29 mouse cellular contexts compared by ENCODE assay signal in the genomic region with DNA sequence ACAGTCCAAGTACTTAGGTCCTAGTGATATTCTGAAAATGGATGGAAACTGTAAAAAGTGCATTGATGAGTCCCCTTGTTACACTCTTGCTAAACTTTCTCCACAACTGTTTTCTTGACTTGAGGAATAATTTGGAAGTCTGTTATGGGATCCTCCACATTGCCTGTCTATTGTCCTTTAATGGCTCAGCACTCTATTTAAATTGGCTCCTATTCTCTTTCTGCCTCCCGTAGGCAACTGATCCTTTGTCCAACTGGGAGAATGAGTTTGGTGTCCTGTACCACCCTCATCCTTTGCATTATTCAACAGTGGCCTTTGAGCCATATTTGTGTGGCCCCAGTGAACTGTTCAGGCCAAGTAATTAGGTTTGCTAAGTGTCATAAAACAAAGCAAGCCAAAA.
A peak's percentile ranks its signal among the peaks of the same experiment; 100 is the strongest.
DNase-seq lines count a peak whose midpoint lies in the region; TF ChIP-seq lines count a peak whose summit lies in the region.
"Had no signal": no experiment of that assay in that cellular context is flagged by ENCODE, and none has a peak within 500 bp of the region (broad histone marks: within the 10 kb centered on the region; RNA-seq: fewer than 3 reads in every experiment).

No protein-coding gene starts in this region.

- H3K4me3 ChIP-seq in heart, embryonic 10.5 days, result no peak overlapping the region
- H3K4me3 ChIP-seq in ES-E14 (ENCODE audit: insufficient read depth in 1 of 2, low read depth in 1 of 2, low read length in 2 of 2, poor library complexity in 1 of 2, severe bottlenecking in 1 of 2), result no peak overlapping the region
- no peak overlapping the region for H3K4me3 ChIP-seq in limb, embryonic 10.5 days
- H3K4me3 ChIP-seq: embryonic facial prominence, embryonic 10.5 days; embryonic facial prominence, embryonic 13.5 days; erythroblast, embryonic 14.5 days; forebrain, embryonic 12.5 days; forebrain, embryonic 15.5 days; heart, adult 2 months; heart, embryonic 12.5 days; heart, embryonic 15.5 days had no signal

- peak; percentile 17 for DNase-seq in heart, embryonic 10.5 days (ENCODE audit: low spot score)
- no peak for DNase-seq in heart, adult 9 months (ENCODE audit: low spot score in 2 of 2)
- peak; percentile 43 for DNase-seq in ES-E14 (ENCODE audit: low read depth, low spot score)
- DNase-seq in limb, embryonic 10.5 days (ENCODE audit: low spot score), result no peak
- DNase-seq in spleen, adult 12 weeks (ENCODE audit: low spot score), result no peak
- DNase-seq in Muller cell, postnatal 12 days (ENCODE audit: inconsistent ontology term), result no peak
- DNase-seq: adrenal gland, adult 8-10 months; adrenal gland, postnatal 25 days; B cell, adult 2 months; cerebellum, adult 11-12 months; cerebellum, adult 8-10 months; cerebellum, postnatal 10 days; cerebellum, postnatal 36 days; embryo, embryonic 11 days; gastrocnemius, postnatal 25 days; heart, adult 2 months; heart, postnatal 14 days; heart, postnatal 4 days had no signal

- 76% methylated on average over 1 of the region's 1 CpGs for WGBS in heart, embryonic 10.5 days
- WGBS in limb, embryonic 10.5 days, result 57% methylated on average over 1 of the region's 1 CpGs

- H3K27me3 ChIP-seq in heart, embryonic 10.5 days (ENCODE audit: insufficient read depth, poor library complexity, severe bottlenecking), result no peaks in the 10 kb centered on the region
- peaks cover 20% of the 10 kb centered on the region; the same call in 1 of the 2 replicates for H3K27me3 ChIP-seq in limb, embryonic 10.5 days (ENCODE audit: low read depth, poor library complexity, severe bottlenecking)
- H3K27me3 ChIP-seq: CH12.LX; embryonic facial prominence, embryonic 13.5 days; heart, embryonic 12.5 days; heart, embryonic 15.5 days; Patski had no signal

- in situ Hi-C loops in ES-E14 (cut with MboI; ENCODE audit: low sequenced_read_pairs in 2 of 2, unreplicated experiment in 2 of 2), result no loop called here

- no peaks in the 10 kb centered on the region for H3K9me3 ChIP-seq in heart, embryonic 10.5 days
- H3K9me3 ChIP-seq in ES-E14 (ENCODE audit: control insufficient read depth, insufficient read depth, low read depth, low read length), result no peaks in the 10 kb centered on the region
- no peaks in the 10 kb centered on the region for H3K9me3 ChIP-seq in limb, embryonic 10.5 days (replicated peaks)
- H3K9me3 ChIP-seq: embryonic facial prominence, embryonic 10.5 days; embryonic facial prominence, embryonic 13.5 days; forebrain, embryonic 12.5 days; forebrain, embryonic 15.5 days; heart, embryonic 12.5 days; heart, embryonic 15.5 days had no signal

- H3K4me1 ChIP-seq in heart, embryonic 10.5 days, result no peaks in the 10 kb centered on the region
- H3K4me1 ChIP-seq in ES-E14 (ENCODE audit: control insufficient read depth in 2 of 2, insufficient read depth in 2 of 2, low read length in 2 of 2, poor library complexity in 1 of 2), result peaks cover 2 to 5% of the 10 kb centered on the region in 2 experiments; a peak in 3 of 4 replicates
- H3K4me1 ChIP-seq in limb, embryonic 10.5 days, result peaks cover 40% of the 10 kb centered on the region
- H3K4me1 ChIP-seq: forebrain, embryonic 12.5 days; forebrain, embryonic 15.5 days; heart, embryonic 12.5 days; heart, embryonic 15.5 days had no signal

- no peak overlapping the region for H3K9ac ChIP-seq in ES-E14 (ENCODE audit: insufficient read depth, low read depth, low read length, poor library complexity, severe bottlenecking)
- H3K9ac ChIP-seq: embryonic facial prominence, embryonic 13.5 days; forebrain, embryonic 12.5 days; forebrain, embryonic 15.5 days; heart, embryonic 12.5 days; heart, embryonic 15.5 days; hindbrain, embryonic 14.5 days had no signal

- H3K27ac ChIP-seq in heart, embryonic 10.5 days, result no peak overlapping the region
- no peak overlapping the region for H3K27ac ChIP-seq in ES-E14 (ENCODE audit: insufficient read depth, low read depth, low read length, poor library complexity, severe bottlenecking)
- peak overlapping the region; percentile 69 for H3K27ac ChIP-seq in limb, embryonic 10.5 days
- H3K27ac ChIP-seq: embryonic facial prominence, embryonic 10.5 days; embryonic facial prominence, embryonic 13.5 days; forebrain, embryonic 12.5 days; forebrain, embryonic 15.5 days; heart, adult 2 months; heart, embryonic 15.5 days; hindbrain, embryonic 14.5 days; hindbrain, postnatal 0 days had no signal

- H3K36me3 ChIP-seq in heart, embryonic 10.5 days, result no peaks in the 10 kb centered on the region
- no peaks in the 10 kb centered on the region for H3K36me3 ChIP-seq in ES-E14 (ENCODE audit: control insufficient read depth, insufficient read depth, low read length, poor library complexity, severe bottlenecking)
- no peaks in the 10 kb centered on the region for H3K36me3 ChIP-seq in limb, embryonic 10.5 days
- H3K36me3 ChIP-seq: embryonic facial prominence, embryonic 10.5 days; embryonic facial prominence, embryonic 13.5 days; forebrain, embryonic 12.5 days; forebrain, embryonic 15.5 days; heart, embryonic 12.5 days; heart, embryonic 15.5 days had no signal

TF ChIP-seq in ES-E14, 5 proteins besides CTCF, POLR2A, EP300 and RAD21:
- TF ChIP-seq ZC3H11A (IDR thresholded peaks at IDR 0.05; ENCODE audit: borderline replicate concordance, low read depth, low read length) (no peak), CHD2 (IDR thresholded peaks at IDR 0.05; ENCODE audit: low read depth, low read length) (no peak), MAFK (IDR thresholded peaks at IDR 0.05; ENCODE audit: insufficient read depth, low read depth, low read length) (no peak), HCFC1 (IDR thresholded peaks at IDR 0.05; ENCODE audit: borderline replicate concordance, insufficient read depth, low read length) (no peak), ZNF384 (IDR thresholded peaks at IDR 0.05; ENCODE audit: low read depth, low read length) (no peak)

Comparison
In these comparisons a context has a peak if more than half of its experiments do, and no peak if none do; other contexts are left out.
1. DNase-seq: peak in heart, embryonic 10.5 days (single experiment) and ES-E14 (single experiment); none in heart, adult 9 months (0 of 2), limb, embryonic 10.5 days (single experiment), spleen, adult 12 weeks (single experiment) and Muller cell, postnatal 12 days (single experiment).